Mouse (Mus musculus): ENCODE measurements at regions not wholly inside any gene's neighbourhood (a gene's known extent, or its start where the extent isn't known, plus 50 kb on each side); places are given as distances from the start of the nearest gene placed in this dataset.
A peak's percentile ranks its signal among the peaks of the same experiment; 100 is the strongest.
"Not testable (repeated sequence)": the region's sequence is repeated elsewhere in the genome, so short reads cannot be mapped to it uniquely, and the experiment has no call there.

DNA sequence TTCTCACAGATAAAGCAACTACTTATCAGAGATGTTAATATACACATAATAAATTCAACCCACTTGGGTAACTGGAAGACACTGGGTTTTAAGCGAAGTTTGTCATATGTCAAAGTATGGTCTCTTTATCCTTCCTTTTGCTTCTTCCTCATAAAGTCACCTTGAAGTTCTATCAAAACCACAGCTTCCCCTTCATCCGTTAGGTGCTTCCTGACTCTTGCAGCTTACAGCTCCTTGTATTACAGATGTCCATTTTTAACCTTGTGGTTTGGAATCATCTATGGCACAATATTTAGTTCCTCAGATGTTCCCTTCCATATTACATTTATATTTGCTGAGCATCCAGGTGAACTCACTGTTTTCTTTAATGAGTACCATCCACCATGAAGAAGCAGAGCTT, 787.0 kb downstream of the Rab28 start:
- ATAC-seq (replicated peaks; ENCODE audit: poor library complexity, severe bottlenecking): peak; percentile 67

DNA sequence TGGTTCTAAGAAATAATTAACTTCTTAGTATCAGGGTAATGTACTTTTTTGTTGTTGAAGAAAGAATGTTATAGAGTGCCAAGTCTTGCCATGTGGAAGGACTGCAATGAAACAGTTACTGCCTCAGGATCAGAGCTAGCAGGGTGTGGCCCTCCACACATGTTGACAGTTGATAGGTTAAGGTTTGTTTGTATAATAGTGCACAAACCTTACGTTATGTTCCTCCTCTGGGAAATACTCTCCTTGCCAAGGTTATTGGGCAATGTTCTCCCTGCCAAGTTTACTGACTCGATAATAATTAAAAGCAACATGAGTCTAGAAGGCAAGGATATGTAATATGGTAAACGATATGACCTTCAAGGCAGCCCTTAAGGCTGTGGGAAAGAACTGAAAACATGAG, 799.2 kb downstream of the Rab28 start:
- no peak for ATAC-seq (replicated peaks; ENCODE audit: poor library complexity, severe bottlenecking)

- ATAC-seq (replicated peaks; ENCODE audit: poor library complexity, severe bottlenecking): no peak
Observed at GRCm38 (mm10) chr5:40901742-40902141, 806.2 kb downstream of the Rab28 start.

DNA sequence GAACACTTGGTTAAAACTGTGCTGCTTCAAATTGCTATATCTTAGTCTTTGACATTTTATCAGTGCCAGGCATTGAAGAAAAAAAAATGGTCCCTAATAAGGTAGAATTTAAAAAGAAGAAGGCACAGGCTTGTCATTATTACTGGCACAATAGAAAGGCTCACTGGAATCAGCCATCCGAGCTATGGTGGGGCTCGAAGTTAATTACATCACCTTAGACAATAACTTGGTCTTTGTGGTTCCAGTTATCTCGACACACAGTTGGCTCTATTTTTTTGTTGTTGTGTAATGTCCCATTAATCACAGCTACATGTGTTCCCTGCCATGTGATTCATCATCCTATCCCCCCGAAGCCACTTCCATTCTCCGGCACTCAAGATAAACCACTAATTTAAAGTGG, 825.1 kb downstream of the Rab28 start:
- ATAC-seq (replicated peaks; ENCODE audit: poor library complexity, severe bottlenecking): no peak

- ATAC-seq (replicated peaks; ENCODE audit: poor library complexity, severe bottlenecking): no peak
Observed at GRCm38 (mm10) chr5:40877756-40878155, 830.2 kb downstream of the Rab28 start.

- ATAC-seq (replicated peaks; ENCODE audit: poor library complexity, severe bottlenecking): not testable (repeated sequence)
Observed at GRCm38 (mm10) chr5:40862349-40862748, 845.6 kb downstream of the Rab28 start.

All from granulocyte monocyte progenitor cell, adult 5-6 weeks (primary cell).